Mouse (Mus musculus) forebrain, embryonic 11.5 days (tissue): Measurements from ENCODE around the gene Wnt10a. TPM values are rescaled to one million over a fixed set of nuclear protein-coding genes. Genes with fewer than 3 reads are reported as not detected.
A peak's percentile ranks its signal among the peaks of the same experiment; 100 is the strongest.

Experiments
- ATAC-seq: fragments of 200-750 bp; cut with Nextera tagmentation; replicated peaks from 2 replicates; pipeline ENCODE4 v1.8.0; 2017; ENCODE audit warnings: moderate TSS enrichment; ENCODE audit not compliant: low FRiP score
- DNase-seq: peaks from one replicate; pipeline ENCODE4 v3.0.0-alpha.2; 2017; ENCODE audit warnings: low spot score
- H3K27ac ChIP-seq: fragments of 300-500 bp; sonication (generic); 2 replicates; pipeline ENCODE4 v1.5.1; 2014; ENCODE audit warnings: low read depth, low read length
- H3K27me3 ChIP-seq: fragments of 300-500 bp; sonication (generic); 2 replicates; pipeline ENCODE4 v1.6.1; 2014; ENCODE audit warnings: mild to moderate bottlenecking, low read length, mixed read lengths; ENCODE audit not compliant: control insufficient read depth, insufficient read depth
- H3K36me3 ChIP-seq: fragments of 300-500 bp; sonication (generic); 2 replicates; pipeline ENCODE4 v1.6.1; 2014; ENCODE audit warnings: mild to moderate bottlenecking, low read length, moderate library complexity, mixed read lengths; ENCODE audit not compliant: control insufficient read depth, insufficient read depth
- H3K4me1 ChIP-seq: fragments of 300-500 bp; sonication (generic); replicated peaks from 2 replicates; pipeline ENCODE4 v1.6.1; 2014; ENCODE audit warnings: low read length, mixed read lengths; ENCODE audit not compliant: control insufficient read depth, insufficient read depth
- H3K4me2 ChIP-seq: fragments of 300-500 bp; sonication (generic); 2 replicates; pipeline ENCODE4 v1.6.1; 2014; ENCODE audit warnings: low read depth, mild to moderate bottlenecking, low read length, moderate library complexity, mixed read lengths; ENCODE audit not compliant: severe bottlenecking
- H3K4me3 ChIP-seq: fragments of 300-500 bp; sonication (generic); 2 replicates; pipeline ENCODE4 v1.5.1; 2014; ENCODE audit warnings: low read depth, low read length
- H3K9ac ChIP-seq: fragments of 300-500 bp; sonication (generic); 2 replicates; pipeline ENCODE4 v1.6.1; 2014; ENCODE audit warnings: low read length
- H3K9me3 ChIP-seq: fragments of 300-500 bp; sonication (generic); 2 replicates; pipeline ENCODE4 v1.6.1; 2016; ENCODE audit warnings: low read length, mixed read lengths; ENCODE audit not compliant: control insufficient read depth
- WGBS: fragments of 180-500 bp; shearing (Covaris S2); extraction: QIAGEN DNeasy Blood & Tissue Kit; methylation state at CpG from one replicate; pipeline ENCODE4 v1.1.7; 2014; 5-methylcytosine and 5-hydroxymethylcytosine counted together
- polyA plus RNA-seq: library from polyadenylated mRNA; unstranded; fragments of >200 nt; fragmentation: Nextera tagmentation; extraction: Ambion mirVana; gene quantifications from 2 replicates; pipeline ENCODE4 v1.2.1, GENCODE M21; 2014

The Wnt10a gene
- polyA plus RNA-seq, 1 experiment from 2014 or later, result 1.5 TPM

GRCm38 (mm10) chr1:74754175-74754785, 37.0 kb upstream of the Wnt10a start:
- Histone ChIP-seq H3K27ac (no peak overlapping the region), H3K27me3 (no peaks in the 10 kb centered on the region; the same call in 1 of the 2 replicates), H3K36me3 (no peaks in the 10 kb centered on the region), H3K4me1 (no peaks in the 10 kb centered on the region), H3K4me2 (no peak overlapping the region), H3K9ac (no peak overlapping the region), H3K9me3 (no peaks in the 10 kb centered on the region), H3K4me3 (no peak overlapping the region)
- no peak for DNase-seq
- no peak for ATAC-seq
- 66% methylated on average over 5 of the region's 5 CpGs for WGBS

- Histone ChIP-seq H3K4me3 (no peak overlapping the region), H3K9ac (no peak overlapping the region), H3K27ac (no peak overlapping the region), H3K36me3 (no peaks in the 10 kb centered on the region), H3K27me3 (0 out of 2 replicates have a peak, but pooled peaks cover 2% of the 10 kb centered on the region), H3K4me2 (no peak overlapping the region), H3K4me1 (no peaks in the 10 kb centered on the region), H3K9me3 (no peaks in the 10 kb centered on the region)
- peak; percentile 54 for DNase-seq
- no peak for ATAC-seq
- 26% methylated on average over 4 of the region's 4 CpGs for WGBS
These were observed 31.5 kb upstream of the Wnt10a start for GRCm38 (mm10) chr1:74759773-74760172.

- Histone ChIP-seq H3K27me3 (peaks cover 2% of the 10 kb centered on the region; the same call in 1 of the 2 replicates), H3K9ac (no peak overlapping the region), H3K9me3 (no peaks in the 10 kb centered on the region), H3K27ac (no peak overlapping the region), H3K4me3 (no peak overlapping the region), H3K4me1 (no peaks in the 10 kb centered on the region), H3K36me3 (no peaks in the 10 kb centered on the region), H3K4me2 (no peak overlapping the region)
- DNase-seq (peak; percentile 88), ATAC-seq (no peak)
- 7% methylated on average over 6 of the region's 6 CpGs for WGBS
These were observed 28.2 kb upstream of the Wnt10a start for GRCm38 (mm10) chr1:74763081-74763480.

- Histone ChIP-seq H3K27me3 (peaks cover 69% of the 10 kb centered on the region), H3K4me2 (peak overlapping the region; percentile 79), H3K9ac (no peak overlapping the region), H3K27ac (no peak overlapping the region), H3K36me3 (no peaks in the 10 kb centered on the region), H3K4me3 (peak overlapping the region; percentile 41), H3K4me1 (peaks cover 10% of the 10 kb centered on the region), H3K9me3 (no peaks in the 10 kb centered on the region)
- DNase-seq (peak; percentile 63), ATAC-seq (0 out of 2 replicates have a peak, but pooled peaks have one; percentile 19)
- 2% methylated on average over 35 of the region's 35 CpGs for WGBS
These were observed 20.4 kb upstream of the Wnt10a start for GRCm38 (mm10) chr1:74770727-74771466.

GRCm38 (mm10) chr1:74771467-74771844, 19.9 kb upstream of the Wnt10a start:
- DNase-seq (peak; percentile 55), ATAC-seq (0 out of 2 replicates have a peak, but pooled peaks have one; percentile 18)
- Histone ChIP-seq H3K9me3 (no peaks in the 10 kb centered on the region), H3K27me3 (peaks cover 72% of the 10 kb centered on the region), H3K4me1 (peaks cover 10% of the 10 kb centered on the region), H3K9ac (no peak overlapping the region), H3K4me3 (peak overlapping the region; percentile 41), H3K27ac (no peak overlapping the region), H3K4me2 (peak overlapping the region; percentile 79), H3K36me3 (no peaks in the 10 kb centered on the region)
- under 1% methylated on average over 26 of the region's 26 CpGs for WGBS

GRCm38 (mm10) chr1:74771845-74771930, 19.6 kb upstream of the Wnt10a start, which contains the start of gene Wnt6:
Gene Wnt6, plus strand, starts transcription at chr1:74771892.
- no peak for DNase-seq
- peaks cover 10% of the 10 kb centered on the region for H3K4me1 ChIP-seq
- H3K27ac ChIP-seq, result no peak within 1 kb of the TSS
- H3K4me2 ChIP-seq, result peak within 1 kb of the TSS; percentile 79
- peaks cover 72% of the 10 kb centered on the region for H3K27me3 ChIP-seq
- no peak for ATAC-seq
- no peaks in the 10 kb centered on the region for H3K36me3 ChIP-seq
- no peaks in the 10 kb centered on the region for H3K9me3 ChIP-seq
- WGBS, result 0% methylated on average over 2 of the region's 8 CpGs
- peak within 1 kb of the TSS; percentile 41 for H3K4me3 ChIP-seq
- no peak within 1 kb of the TSS for H3K9ac ChIP-seq

- Histone ChIP-seq H3K27ac (no peak overlapping the region), H3K4me3 (peak overlapping the region; percentile 41), H3K9me3 (no peaks in the 10 kb centered on the region), H3K27me3 (peaks cover 76% of the 10 kb centered on the region), H3K36me3 (no peaks in the 10 kb centered on the region), H3K9ac (no peak overlapping the region), H3K4me1 (peaks cover 10% of the 10 kb centered on the region), H3K4me2 (peak overlapping the region; percentile 79)
- WGBS, result under 1% methylated on average over 32 of the region's 51 CpGs
- DNase-seq (no peak), ATAC-seq (no peak)
These were observed 19.2 kb upstream of the Wnt10a start for GRCm38 (mm10) chr1:74771931-74772620.

GRCm38 (mm10) chr1:74773136-74773535, 18.2 kb upstream of the Wnt10a start:
- Histone ChIP-seq H3K9me3 (no peaks in the 10 kb centered on the region), H3K4me1 (peaks cover 10% of the 10 kb centered on the region), H3K9ac (no peak overlapping the region), H3K27me3 (peaks cover 81% of the 10 kb centered on the region), H3K27ac (no peak overlapping the region), H3K4me3 (peak overlapping the region; percentile 1; the same call in 1 of the 2 replicates), H3K36me3 (no peaks in the 10 kb centered on the region), H3K4me2 (peak overlapping the region; percentile 31; the same call in 1 of the 2 replicates)
- 1% methylated on average over 15 of the region's 15 CpGs for WGBS
- ATAC-seq, result peak; percentile 85
- peak; percentile 85 for DNase-seq
